Mouse (Mus musculus): ENCODE results near the gene Pitpnc1.

Pitpnc1 gene

GRCm38 (mm10) chr11:107233252-107233890 lies 237.1 kb downstream of the Pitpnc1 start:
- no peak for DNase-seq (ENCODE audit: low read depth)

GRCm38 (mm10) chr11:107230128-107230527 lies 240.4 kb downstream of the Pitpnc1 start:
- no peak for DNase-seq (ENCODE audit: low read depth)

- no peak for DNase-seq (ENCODE audit: low read depth)
Observed at GRCm38 (mm10) chr11:107226431-107226830, 244.1 kb downstream of the Pitpnc1 start.

GRCm38 (mm10) chr11:107226013-107226412 lies 244.5 kb downstream of the Pitpnc1 start:
- DNase-seq (ENCODE audit: low read depth) = no peak

GRCm38 (mm10) chr11:107225301-107225700 lies 245.2 kb downstream of the Pitpnc1 start:
- no peak for DNase-seq (ENCODE audit: low read depth)

- DNase-seq (ENCODE audit: low read depth) = no peak
Observed at GRCm38 (mm10) chr11:107223667-107224214, 246.8 kb downstream of the Pitpnc1 start.

- DNase-seq (ENCODE audit: low read depth) = no peak
Observed at GRCm38 (mm10) chr11:107223169-107223561, 247.3 kb downstream of the Pitpnc1 start.

GRCm38 (mm10) chr11:107222531-107223168 lies 247.8 kb downstream of the Pitpnc1 start:
- no peak for DNase-seq (ENCODE audit: low read depth)

GRCm38 (mm10) chr11:107215111-107215510 lies 255.4 kb downstream of the Pitpnc1 start:
- no peak for DNase-seq (ENCODE audit: low read depth)

GRCm38 (mm10) chr11:107213745-107214144 lies 256.8 kb downstream of the Pitpnc1 start:
- peak; percentile 85 for DNase-seq (ENCODE audit: low read depth)

GRCm38 (mm10) chr11:107209818-107210217 lies 260.7 kb downstream of the Pitpnc1 start:
- DNase-seq (ENCODE audit: low read depth) = no peak

- DNase-seq (ENCODE audit: low read depth) = no peak
Observed at GRCm38 (mm10) chr11:107201773-107202172, 268.7 kb downstream of the Pitpnc1 start.

GRCm38 (mm10) chr11:107199281-107199680 lies 271.2 kb downstream of the Pitpnc1 start:
- DNase-seq (ENCODE audit: low read depth) = no peak

- DNase-seq (ENCODE audit: low read depth) = no peak
Observed at GRCm38 (mm10) chr11:107195334-107195733, 275.2 kb downstream of the Pitpnc1 start.

- DNase-seq (ENCODE audit: low read depth) = peak; percentile 76
Observed at GRCm38 (mm10) chr11:107190376-107190775, 280.1 kb downstream of the Pitpnc1 start.

- peak; percentile 99 for DNase-seq (ENCODE audit: low read depth)
Observed at GRCm38 (mm10) chr11:107188565-107189552, 281.6 kb downstream of the Pitpnc1 start, which contains the start of gene Nol11. TSS of gene Nol11 (minus strand) at chr11:107189381.

GRCm38 (mm10) chr11:107183777-107184176 lies 286.7 kb downstream of the Pitpnc1 start:
- DNase-seq (ENCODE audit: low read depth) = no peak

GRCm38 (mm10) chr11:107161215-107161614 lies 309.3 kb downstream of the Pitpnc1 start:
- peak; percentile 53 for DNase-seq (ENCODE audit: low read depth)

- peak; percentile 44 for DNase-seq (ENCODE audit: low read depth)
Observed at GRCm38 (mm10) chr11:107159034-107159433, 311.5 kb downstream of the Pitpnc1 start.
